Mouse (Mus musculus): Measurements from ENCODE around the gene Sspo. TPM values are rescaled to one million over a fixed set of nuclear protein-coding genes. Genes with fewer than 3 reads are reported as not detected.

The Sspo gene
- total RNA-seq, 2 experiments from 2014 or later, result not detected

DNA sequence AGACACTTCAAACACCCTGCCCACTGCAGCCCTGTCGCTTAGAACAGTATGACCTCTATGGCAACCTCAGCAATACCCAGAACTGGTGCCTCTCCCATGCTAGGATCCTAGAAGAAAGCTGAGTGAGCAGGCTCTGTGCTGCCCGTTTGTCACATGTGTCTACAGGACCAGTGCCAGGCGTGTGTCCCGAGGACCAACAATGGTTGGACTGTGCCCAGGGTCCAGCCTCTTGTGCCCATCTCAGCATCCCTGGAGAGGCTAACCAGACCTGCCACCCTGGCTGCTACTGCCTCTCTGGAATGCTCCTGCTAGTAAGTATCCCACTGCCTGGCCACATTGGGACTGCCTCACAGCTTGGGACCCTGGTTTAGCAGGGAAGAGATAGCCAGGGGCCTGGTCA lies 30.4 kb downstream of the Sspo start:
- no peak for ATAC-seq (ENCODE audit: poor library complexity, severe bottlenecking)

DNA sequence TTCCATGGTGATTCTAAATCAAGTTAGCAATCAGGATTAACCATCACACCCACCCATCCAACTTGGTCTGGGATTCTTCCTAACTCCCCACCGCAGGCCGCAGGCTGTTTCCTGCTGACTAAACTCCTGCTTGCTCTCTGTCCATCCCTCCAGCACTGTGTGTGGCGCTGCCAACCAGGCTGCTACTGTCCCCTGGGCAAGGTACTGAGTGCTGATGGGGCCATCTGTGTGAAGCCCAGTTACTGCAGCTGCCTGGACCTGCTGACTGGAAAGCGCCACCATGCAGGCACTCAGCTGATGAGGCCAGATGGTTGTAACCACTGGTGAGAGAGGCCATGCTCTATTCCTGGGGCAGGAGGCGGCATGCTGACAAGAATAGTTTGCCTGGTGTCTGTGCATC lies 34.5 kb downstream of the Sspo start:
- no peak for ATAC-seq (ENCODE audit: poor library complexity, severe bottlenecking)

DNA sequence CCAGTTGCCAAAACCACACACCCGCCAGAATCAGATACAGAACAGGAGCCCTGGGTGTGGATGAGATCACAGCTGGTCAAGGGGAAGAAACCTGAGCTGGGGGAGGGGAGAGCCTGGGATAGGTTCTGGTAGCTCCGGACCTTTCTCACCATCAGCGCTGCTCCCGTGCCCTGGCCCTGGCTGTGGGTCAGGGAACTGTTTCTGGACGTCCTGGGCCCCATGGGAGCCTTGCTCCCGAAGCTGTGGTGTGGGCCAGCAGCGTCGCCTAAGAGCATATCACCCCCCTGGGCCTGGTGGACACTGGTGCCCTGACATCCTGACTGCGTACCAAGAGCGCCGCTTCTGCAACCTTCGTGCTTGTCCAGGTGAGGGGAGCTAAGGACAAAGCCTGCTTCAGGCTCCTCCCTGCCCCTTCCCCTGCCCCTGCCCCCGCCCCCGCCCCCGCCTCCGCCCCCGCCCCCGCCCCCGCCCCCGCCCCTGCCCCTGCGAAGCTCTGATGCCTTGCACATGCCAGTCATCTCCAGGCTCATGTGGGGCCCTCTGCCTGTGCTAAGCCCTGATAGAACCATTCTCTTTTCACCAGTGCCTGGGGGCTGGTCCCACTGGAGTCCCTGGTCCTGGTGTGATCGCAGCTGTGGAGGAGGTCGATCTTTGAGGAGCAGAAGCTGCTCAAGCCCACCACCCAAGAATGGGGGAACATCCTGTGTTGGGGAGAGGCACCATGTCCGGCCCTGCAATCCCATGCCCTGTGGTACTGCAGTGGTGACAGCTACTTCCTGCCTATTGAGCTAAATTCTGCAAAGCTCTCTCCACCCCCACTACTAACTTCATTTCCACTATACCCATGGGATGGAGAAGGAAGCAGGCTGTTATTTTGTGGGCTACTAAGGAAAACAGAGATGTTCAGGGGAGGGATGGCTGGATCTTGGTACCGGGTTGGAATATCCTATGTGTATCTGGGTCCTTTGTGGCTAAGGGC lies 40.0 kb downstream of the Sspo start:
- ATAC-seq (ENCODE audit: poor library complexity, severe bottlenecking), result no peak

DNA sequence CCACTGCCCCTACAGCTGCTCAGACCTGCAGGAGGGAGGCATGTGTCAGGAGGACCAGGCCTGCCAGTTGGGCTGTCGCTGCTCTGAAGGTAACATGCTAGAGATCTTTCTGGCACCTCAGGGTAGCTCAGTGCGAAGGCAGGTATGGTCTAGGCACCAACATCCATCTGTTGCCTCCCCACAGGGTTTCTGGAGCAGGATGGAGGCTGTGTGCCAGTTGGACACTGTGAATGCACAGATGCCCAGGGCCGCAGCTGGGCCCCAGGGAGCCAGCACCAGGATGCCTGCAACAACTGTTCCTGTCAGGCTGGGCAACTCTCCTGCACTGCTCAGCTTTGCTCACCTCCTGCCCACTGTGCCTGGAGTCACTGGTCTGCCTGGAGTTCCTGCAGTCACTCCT lies 41.7 kb downstream of the Sspo start:
- ATAC-seq (ENCODE audit: poor library complexity, severe bottlenecking), result no peak

DNA sequence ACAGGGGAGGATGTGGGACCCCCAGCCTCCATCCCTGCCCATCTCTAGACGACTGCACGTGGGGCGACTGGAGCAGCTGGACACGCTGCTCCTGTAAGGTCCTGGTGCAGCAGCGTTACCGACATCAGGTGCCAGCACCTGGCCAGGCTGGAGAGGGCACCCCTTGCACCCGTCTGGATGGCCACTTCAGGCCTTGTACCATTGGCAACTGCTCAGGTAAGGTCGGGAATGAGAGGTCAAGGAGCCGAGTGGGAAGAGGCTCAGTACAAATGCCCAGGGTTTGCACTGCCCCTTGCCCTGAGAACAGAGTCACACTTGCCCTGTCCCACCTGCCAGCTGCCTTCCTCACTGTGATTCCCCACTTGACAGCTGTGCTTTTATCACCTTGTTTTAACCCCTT lies 43.3 kb downstream of the Sspo start:
- no peak for ATAC-seq (ENCODE audit: poor library complexity, severe bottlenecking)

DNA sequence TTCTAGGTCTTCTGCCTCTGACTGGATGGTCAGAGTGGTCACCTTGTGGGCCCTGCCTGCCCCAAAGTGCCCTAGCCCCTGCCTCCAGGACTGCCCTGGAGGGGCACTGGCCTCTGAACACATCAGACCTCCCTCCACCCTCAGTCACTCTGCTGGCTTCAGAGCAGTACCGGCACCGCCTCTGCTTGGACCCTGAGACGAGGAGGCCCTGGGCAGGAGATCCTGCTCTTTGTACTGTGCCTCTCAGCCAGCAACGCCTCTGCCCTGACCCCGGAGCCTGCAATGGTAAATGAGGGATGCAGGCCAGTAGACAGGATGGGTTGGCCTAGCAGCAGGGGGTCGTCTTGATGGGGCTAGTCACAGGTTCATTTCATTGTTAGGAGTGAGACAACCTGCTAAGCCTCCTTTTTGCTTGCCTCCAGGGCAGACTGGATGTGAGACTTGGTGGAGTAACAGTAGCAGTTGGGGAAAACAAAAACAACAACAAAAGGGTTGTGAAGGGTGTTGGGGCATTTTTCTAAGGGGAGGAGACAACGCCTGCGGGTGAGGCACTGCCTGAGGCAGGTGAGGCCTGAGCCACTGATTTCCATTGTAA lies 45.2 kb downstream of the Sspo start:
- ATAC-seq (ENCODE audit: poor library complexity, severe bottlenecking), result no peak

DNA sequence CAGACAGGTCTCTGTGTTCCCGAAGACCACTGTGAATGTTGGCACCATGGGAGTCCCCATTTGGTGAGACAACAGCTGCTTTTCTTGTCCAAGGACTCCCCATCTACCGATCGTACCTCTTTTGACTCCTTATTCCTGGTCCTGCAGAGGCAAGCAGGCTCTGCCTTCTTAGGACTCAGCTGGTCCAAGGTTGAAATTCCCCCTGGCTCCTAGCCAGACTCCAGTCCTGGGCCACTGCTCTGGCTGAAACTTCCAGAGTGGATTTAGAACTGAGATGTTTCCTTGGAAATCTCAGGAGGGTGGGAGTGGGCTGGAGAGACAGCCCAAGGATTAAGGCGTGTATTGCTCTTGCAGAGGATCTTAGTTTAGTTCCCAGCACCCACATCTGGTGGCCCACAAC lies 49.5 kb downstream of the Sspo start:
- ATAC-seq (ENCODE audit: poor library complexity, severe bottlenecking), result no peak

DNA sequence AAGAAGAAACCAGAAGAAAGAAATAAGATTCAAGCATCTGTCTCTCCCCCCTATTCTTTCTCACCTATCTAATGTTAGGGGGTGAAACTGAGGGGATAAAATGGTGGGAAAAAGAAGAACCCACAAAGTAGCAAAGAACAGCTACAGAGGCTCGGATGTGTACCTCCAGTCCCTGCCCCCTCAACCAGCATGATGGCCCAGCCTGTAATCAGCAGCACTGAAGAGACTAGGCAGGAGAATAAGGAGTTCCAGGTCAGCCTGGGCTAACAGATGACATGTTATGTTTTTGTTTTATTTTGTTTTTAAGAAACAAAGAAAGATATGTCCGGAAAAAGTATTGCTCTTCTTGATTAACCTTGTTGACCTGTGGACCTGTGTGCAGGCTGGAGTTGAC lies 55.8 kb downstream of the Sspo start:
- ATAC-seq (ENCODE audit: poor library complexity, severe bottlenecking), result peak; percentile 29; the same call in 1 of the 2 replicates

DNA sequence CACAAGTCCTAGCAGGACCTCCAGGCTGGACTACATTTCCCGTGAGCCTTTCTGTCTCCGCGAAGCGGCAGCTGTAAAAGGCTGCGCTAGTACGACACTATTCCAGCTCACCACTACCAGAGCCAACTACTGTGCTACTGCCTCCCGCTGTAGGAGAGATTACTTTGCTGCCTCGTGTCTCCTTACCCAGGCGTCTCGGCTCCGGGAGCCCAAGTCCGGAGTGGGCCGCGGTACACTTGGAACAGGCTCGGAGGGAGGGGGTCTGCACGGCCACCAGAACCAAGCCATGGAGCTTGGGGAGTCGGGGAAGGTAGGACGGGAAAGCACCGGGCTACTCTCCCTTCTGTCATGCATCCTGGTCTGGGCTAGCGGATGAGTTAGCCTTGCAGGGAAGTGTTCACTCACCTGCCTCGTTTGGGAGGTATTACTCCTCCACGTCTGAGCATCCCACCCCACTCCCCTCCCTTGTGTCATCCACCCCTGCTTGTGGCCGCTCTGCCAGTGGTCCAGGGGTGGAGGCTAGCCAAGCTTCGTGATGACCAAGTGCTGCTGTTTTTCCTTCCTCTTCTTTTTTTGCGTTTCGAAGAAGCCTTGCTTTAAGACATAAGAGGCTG lies 56.3 kb downstream of the Sspo start:
- peak; percentile 94 for ATAC-seq (ENCODE audit: poor library complexity, severe bottlenecking)

DNA sequence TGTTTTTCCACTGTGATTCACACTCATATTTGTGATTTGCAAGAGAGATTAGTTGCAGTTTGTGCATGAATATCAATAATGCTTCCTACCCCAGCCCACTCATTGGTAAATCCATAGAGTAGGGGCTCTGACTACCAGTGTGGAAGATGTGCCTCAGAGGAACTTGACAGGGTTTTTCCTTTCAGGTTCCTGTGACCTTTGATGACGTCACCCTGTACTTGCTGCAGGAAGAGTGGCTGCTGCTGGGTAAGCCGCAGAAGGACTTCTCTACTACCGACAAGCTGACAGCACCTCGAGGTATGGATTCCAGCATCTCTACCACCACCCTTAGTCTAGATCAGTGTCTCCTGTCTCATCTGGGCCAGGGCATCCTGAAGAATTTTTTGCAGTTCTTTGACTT lies 60.1 kb downstream of the Sspo start:
- ATAC-seq (ENCODE audit: poor library complexity, severe bottlenecking), result no peak

DNA sequence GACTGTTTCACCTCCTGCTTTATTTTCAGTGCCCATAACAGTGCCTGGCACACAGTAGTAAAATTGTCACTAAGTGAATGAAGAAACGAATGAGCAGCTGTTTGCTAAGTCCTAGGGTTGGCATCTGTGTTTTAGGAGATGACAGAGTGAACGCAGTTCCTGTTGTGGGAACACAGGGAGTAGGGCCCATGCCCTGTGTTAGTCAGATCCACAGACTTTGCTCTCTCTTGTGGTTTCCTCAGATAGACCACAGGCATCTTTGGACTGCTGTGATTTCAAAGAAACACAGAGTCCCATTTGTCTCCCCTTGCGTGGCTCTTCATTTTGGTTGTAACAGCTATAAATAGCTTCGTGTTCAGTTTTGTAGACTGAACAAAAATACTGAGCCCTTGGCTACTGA lies 62.4 kb downstream of the Sspo start:
- ATAC-seq (ENCODE audit: poor library complexity, severe bottlenecking), result no peak

DNA sequence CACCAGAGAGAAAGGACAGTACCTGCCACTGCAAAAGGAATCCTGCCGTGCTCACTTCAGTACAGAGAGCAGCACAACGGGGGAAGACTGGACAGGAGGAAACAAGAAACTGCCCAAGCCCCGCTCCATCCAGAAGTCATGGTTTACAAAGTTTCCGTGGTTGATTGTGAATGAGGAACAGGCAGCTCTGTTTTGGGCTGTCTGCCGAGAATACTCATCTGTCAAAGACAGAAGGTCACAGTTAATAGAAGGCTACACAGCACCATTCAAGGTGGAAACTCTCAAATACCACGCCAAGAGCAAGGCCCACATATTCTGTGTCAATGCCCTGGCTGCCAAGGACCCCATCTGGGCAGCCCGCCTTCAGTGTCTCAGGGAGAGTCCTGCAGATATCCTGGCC lies 63.8 kb downstream of the Sspo start:
- no peak for ATAC-seq (ENCODE audit: poor library complexity, severe bottlenecking)

DNA sequence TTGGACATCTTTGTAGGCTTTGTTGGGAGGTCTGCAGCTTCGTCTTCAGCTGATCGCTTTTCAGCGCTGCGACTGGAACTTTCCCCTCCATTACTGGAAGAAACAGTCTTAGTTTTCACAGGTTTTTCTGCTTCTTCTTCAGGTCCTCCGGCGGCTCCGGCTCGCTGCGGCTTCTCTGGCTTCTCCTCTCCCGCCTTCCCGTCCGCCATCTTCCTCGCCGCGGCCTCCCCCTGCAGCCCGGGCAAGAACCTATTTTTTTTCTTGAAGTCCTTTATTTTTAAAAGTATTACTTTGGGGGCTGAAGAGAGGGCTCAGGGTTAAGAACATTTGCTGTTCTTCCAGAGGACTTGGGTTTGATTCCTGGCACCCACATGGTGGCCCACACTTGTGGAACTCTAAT lies 76.9 kb downstream of the Sspo start:
- peak; percentile 99 for ATAC-seq (ENCODE audit: poor library complexity, severe bottlenecking)

DNA sequence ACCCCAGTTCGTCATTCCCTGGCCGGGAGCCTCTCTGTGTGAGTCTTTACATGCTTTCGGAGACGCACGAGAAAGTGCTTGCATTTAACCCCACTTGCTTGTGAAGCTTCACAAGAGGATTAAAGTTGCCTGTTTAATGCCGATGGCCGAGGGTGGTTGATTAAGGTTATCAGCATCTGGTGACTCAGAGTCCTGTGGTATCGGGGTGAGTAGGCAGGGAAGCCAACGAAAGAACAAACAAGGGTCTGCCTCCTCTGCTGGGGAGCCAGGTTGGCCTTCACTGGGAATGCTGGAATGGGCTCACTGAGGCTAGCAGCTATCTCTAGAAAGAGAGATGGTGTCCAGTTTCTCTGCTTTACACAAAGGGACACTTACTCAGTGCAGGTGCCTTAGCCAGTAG lies 79.9 kb downstream of the Sspo start:
- ATAC-seq (ENCODE audit: poor library complexity, severe bottlenecking), result no peak

DNA sequence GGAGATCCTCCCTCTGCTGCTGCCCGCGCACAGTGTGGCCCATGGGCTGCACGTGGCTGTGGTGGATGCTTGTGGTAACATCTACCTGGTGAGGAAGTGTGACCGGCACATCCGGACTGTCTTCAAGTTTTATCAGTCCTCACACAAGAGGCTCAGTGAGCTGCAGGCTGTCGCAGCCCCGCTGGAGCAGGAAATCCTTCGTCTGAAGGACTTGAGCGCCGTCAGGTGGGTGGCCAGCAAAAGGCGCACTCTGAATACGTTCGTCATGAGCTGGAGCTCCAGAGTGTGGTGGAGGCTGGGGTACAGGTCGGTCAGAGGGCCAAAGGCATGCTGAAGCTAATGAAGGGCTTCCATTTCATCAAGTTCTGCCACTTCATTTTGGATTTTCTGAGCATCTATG lies 81.2 kb downstream of the Sspo start:
- ATAC-seq (ENCODE audit: poor library complexity, severe bottlenecking), result no peak

DNA sequence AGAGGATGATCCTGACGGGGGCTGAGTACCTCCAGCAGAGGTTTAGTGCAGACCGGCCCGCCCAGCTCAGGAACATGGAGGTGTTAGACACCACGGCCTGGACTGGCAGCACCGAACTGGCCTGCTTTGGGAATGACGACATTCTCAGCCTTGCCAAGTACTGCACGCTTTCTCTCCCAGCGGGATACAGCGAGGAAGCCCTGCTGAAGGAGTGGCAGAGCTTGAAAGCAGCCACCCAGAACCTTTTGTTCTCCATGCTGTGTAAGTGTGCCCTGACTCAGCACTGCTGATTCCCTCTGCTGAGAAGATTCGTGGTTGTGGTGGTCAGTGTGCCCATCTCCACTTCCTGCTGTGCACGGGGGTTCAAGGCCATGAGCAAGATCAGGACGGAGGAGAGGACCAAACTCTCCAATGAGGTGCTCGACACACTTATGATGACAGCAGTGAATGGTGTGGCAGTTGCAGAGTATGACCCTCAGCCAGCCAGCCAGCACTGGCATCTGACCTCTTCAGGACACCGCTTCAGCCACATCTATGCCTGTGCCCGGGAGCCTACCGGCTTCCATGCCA lies 81.9 kb downstream of the Sspo start:
- no peak for ATAC-seq (ENCODE audit: poor library complexity, severe bottlenecking)

DNA sequence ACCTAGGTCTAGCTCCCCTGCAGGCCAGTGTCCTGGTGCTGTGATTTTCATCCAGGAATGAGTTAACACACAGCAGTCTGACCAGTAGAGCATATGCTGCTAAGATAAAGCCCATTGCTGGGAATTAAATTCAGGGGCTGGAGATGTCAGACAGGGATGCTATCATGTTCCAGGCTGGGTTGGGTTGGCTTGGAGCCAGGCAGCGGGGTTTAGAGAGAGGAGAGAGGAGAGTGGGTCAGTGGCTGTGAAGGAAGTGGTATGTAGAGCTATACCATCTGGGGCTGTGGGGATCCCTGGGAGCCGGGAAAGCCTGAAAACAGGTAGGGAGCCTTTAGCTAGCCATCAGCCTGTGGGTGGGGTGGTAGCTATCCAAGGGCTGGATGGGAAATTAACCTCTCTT lies 82.8 kb downstream of the Sspo start:
- no peak for ATAC-seq (ENCODE audit: poor library complexity, severe bottlenecking)

DNA sequence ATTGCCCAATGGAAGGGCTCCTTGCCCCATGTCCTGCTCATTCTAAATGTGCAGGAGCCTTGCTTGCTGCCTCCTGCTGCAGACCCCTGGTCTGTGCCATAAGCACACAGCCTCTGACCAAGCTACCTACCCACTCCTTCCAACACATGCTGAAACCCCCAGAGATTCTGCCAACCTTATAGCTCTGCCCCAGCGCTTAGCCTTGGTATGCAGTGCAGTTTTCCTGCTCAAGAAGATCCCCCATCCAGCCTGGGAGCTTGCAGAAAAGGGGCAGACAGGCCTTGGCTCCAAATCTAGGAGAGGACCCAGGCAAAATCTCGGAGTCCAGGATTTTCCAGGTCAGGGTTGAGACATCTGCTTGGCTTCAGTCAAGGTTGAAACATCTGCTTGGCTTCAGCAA lies 85.4 kb downstream of the Sspo start:
- no peak for ATAC-seq (ENCODE audit: poor library complexity, severe bottlenecking)

DNA sequence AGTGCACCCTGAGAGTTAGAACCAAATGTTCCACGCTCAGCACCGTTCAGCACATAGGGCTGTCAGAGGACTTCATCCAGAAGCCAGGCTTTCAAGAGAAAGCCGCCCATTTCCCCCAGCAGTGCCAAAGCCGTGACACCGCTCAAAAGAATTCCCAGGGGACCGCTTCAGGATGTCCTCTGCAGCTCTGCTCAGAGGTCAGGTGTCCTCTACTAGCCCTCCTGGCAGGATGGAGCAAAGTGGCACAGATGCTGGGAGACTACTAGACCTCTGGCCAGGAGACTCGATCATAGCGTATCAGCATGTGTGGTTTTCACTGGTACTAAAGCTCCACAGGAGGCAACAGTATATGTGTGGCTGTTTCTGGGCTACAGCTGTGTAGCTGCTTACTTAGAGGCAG lies 86.9 kb downstream of the Sspo start:
- no peak for ATAC-seq (ENCODE audit: poor library complexity, severe bottlenecking)

DNA sequence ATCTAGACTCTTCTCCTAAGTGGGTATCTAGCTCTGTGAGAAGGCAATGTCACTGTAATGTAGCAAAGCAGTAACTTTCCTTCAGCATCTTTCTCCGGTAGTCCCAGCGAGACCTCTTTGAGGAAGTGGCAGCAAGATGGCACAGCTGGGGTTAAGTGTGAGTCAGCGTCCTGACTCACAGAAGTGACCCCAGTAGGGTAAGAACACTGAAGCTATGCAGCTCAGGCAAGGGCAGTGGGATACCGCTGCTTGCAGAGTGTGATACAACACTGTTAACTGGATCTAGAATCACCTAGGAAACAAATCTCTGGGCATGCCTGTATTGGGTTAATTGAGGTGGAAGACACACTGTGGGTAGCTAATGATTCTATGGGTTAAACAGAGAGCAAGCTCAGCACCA lies 88.1 kb downstream of the Sspo start:
- no peak for ATAC-seq (ENCODE audit: poor library complexity, severe bottlenecking)

DNA sequence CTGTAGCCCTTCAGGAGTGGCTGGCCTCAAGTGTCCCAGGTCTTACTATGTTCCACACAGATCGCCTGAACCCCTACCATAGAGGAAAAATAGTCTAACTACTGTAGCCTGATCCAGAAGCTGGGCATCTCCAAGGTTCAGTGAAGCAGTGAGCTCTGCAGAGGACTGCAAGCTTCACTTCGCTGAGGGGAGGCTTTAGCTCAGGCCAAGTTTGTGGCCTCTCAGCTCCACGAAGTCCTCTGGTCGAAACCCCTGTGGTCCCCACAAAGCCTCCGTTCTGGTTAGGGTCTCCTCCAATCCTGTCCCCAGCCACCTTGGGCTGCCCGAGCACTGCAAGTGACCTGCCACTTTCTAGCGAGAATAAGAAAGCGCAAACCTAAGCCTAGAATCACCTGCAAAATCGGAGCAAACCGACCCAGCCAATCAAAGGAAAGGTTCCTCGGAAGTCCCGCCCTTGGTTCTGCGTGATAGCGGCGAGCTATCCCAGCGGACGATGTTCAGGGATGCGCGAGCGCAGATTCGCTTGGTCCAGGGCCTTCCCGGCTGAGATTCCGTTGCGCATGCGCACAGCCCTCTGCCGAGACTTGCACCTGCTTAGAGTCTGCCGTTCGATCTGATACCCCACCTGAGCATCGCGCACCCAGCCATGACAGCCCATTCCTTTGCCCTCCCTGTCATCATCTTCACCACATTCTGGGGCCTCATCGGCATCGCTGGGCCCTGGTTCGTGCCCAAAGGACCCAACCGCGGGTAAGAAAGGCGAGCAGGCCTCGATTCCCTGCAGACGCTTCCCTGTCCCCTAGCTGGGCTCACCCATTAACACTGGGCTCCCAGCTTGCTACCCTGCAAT lies 89.3 kb downstream of the Sspo start, which contains the start of gene Atp6v0e2:
Atp6v0e2 (plus strand) TSS at position 511 of the 850 bp plus-strand sequence.
- ATAC-seq (ENCODE audit: poor library complexity, severe bottlenecking), result no peak
